Mouse (Mus musculus): Measurements from ENCODE around the gene Nek5. TPM values are rescaled to one million over a fixed set of nuclear protein-coding genes. Genes with fewer than 3 reads are reported as not detected.

The Nek5 gene
- total RNA-seq, 2 experiments from 2014 or later = 1.3 to 2.2 TPM

DNA sequence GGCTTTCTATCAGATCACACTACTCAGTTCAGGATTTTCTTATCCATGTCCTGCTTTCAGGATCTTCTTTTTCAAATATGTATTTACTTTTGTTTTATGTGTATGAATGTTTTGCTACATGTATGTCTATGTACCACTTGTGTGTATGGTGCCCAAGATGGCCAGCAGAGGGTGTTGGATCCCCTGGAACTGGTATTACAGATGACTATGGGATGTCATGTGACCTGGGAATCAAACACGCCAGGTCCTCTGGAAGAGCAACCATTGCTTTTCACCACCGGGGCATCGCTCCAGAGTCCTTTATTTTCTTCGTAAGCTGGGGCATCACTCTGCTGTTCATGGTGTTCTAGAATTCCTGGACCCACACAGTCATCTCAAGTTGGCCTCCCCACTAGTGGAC, 35.6 kb downstream of the Nek5 start:
- no peak for DNase-seq

DNA sequence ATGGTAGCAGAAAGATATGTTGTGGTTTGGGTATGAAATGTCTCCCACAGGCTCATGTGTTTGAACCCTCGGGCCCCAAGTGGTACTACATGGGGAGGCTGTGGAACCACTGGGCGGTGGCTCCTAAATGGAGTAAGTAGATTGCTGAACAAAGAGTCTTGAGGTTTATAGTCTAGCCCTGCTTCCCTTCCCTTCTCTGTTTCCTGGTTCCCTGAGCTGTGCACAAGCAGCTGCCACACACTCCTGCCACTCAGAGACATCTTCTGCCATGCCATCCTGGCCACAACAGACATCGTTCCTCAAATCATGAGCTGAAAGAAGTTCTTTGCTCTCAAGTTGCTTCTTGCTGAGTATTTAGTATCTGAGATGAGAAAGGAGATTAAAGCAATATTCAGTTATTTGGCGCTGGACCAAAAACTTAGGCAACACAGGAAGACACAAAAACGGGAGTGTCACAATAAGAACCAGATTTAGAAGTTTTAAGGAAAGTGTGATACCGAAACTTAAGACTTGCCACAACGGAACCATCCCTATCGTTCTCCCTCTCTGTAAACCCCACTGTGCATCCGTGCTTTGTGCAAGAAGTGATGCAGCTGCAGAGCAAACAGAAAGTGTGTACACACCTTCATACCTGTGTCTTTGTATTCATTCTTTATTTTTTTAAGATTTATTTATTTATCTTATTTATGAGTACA, 45.4 kb downstream of the Nek5 start:
- no peak for DNase-seq

- no peak for DNase-seq
These were observed 63.7 kb downstream of the Nek5 start for GRCm38 (mm10) chr8:22061126-22061525.

DNA sequence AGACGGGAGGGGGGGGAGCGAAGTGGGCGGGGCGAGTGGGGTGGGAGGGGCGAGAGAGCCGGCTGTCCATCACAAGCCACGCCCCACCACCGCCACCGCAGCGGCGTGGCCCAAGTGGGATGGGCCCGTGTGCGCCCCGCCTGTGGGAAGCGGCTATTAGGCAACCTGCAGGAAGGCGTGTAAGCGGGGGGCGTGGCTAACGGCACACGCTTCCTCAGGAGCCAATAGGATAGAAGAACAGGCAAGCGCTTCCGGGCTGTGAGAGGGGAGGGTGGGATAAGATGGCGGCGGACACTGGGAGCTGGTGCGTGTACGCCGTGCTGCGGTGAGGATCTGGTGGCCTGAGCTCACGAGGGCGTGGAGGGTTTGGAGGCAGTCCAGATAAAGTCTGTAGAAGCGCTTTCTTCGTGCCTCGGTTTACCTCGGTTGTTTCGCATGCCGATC, 64.4 kb downstream of the Nek5 start, which contains the start of gene Alg11:
Gene Alg11, plus strand, starts transcription at position 276 of the 444 bp plus-strand sequence.
- peak; percentile 97 for DNase-seq

DNA sequence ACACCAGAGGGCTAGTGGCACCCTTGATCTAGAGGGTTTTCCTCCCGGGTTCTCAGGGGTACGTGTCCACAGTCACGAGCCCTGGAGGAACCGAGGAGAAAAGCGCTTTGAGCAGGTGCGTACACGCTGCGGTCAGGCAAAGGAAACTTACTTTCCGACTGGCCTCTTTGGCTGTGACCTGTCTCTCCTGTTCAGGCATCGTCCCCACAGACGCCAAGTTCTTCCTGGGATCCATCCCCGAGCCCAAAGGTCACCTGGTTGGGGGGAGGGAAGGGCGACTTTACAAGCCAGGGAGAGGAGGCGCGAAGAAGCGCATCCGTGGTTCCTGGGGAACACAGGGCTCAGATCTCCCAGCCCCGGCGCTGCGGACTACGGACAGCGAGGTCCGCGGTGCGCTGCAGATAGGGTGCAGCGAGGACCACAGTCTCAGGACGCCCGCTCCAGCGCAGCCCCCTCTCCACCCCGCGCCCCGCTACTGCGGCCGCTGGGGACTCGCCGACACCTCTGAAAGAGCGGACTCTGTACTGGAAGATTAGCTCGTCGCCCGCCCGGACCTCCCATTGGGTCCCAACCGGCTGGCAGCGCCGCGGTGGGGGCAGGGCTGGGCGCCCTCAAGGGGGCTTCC, 64.9 kb downstream of the Nek5 start, which contains the start of gene Atp7b:
Gene Atp7b, minus strand, starts transcription at position 485 of the 625 bp plus-strand sequence.
- no peak for DNase-seq

- no peak for DNase-seq
These were observed 65.6 kb downstream of the Nek5 start for GRCm38 (mm10) chr8:22059153-22059738.

- no peak for DNase-seq
These were observed 66.5 kb downstream of the Nek5 start for GRCm38 (mm10) chr8:22058368-22058767.

DNA sequence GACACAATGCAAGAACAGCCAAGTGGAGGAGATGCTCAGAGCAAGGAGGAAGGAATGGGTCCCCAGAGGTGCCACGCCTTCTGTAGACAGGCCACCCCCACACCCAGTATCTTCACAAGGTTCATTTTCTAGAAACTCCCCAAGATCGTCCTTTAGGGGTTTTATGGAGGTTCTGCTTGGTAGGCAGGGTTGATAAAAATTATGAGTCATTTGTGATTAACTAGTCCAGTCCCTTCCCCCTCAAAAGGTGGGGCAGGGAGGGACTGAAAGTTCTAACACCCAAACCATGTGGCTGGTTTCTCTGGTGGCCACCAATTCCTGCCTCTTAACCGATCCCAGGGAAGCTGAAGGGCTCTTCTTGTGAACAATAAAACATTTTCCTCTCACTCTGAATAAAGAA, 68.0 kb downstream of the Nek5 start:
- no peak for DNase-seq

- DNase-seq = no peak
These were observed 69.4 kb downstream of the Nek5 start for GRCm38 (mm10) chr8:22055492-22055877.

GRCm38 (mm10) chr8:22054674-22055491, 70.0 kb downstream of the Nek5 start:
- peak; percentile 46 for DNase-seq

DNA sequence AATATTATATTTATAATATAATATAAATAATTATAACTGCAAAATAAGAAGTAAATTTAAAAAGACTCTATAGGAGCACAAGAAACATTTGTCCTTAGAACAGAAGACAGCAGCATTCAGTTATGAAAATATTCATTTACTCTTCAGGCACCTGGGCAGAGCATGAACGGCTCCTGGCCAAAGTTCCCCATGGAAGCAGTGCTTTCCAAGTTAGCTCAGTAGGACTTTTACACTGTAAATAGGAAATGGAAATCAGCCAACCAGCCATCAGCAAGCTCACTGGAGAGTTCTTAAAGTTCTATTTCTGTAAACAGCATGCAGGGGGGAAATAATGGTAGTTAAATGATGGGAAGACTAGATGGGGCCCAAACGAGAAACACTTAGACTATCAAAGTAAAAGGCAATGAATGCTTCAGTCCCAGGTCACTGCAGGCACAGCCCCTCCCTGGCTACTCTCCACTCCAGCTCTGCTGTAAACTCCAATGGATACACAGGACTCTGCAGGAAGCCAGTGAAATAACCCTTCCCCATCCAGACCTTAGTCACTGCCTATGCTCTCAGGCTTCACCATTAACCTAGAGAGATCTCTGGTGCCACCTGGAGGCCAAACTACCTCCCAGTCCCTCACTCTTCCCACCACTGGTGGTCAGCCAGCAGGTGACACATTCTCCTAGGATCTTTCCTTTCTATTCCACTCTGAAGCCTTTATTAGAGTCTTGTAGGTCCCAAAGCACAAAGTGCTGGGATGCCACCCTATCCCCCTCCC, 77.0 kb downstream of the Nek5 start:
- peak; percentile 67 for DNase-seq

- no peak for DNase-seq
These were observed 81.1 kb downstream of the Nek5 start for GRCm38 (mm10) chr8:22043706-22044105.

DNA sequence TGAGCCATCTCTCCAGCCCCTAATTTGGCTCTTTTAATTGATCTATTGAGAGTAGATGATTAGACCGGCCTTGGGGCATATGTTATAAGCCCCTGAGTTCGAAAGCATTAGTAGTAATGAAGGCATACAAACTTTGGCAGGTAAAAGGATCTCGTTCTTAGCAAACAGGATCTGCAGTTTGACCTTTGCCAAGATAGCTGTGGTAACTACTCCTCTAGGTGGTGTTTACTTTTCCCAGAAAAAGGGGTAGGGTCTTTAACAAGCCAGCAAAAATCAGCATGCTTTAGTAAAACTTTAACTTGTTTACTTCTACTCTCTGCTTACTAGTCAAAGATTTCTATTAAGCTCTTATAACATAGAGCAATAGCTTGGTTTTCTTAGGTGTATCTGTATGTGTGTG, 82.3 kb downstream of the Nek5 start:
- no peak for DNase-seq

DNA sequence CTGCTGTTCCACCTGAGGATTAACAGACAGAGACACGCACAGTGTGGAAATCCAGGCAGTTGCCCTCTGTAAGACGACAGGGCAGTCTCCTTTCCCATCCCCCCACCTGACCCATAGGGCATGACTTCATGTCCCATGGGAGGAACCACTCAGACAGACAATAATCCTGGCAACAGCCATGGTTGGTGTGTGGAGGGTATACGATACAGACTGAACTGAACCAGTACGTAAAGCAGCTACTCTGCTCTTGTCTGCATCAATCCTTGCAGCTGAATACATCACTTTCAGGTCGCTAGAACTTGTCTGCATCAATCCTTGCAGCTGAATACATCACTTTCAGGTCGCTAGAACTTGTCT, 84.7 kb downstream of the Nek5 start:
- no peak for DNase-seq

GRCm38 (mm10) chr8:22039468-22040152, 85.2 kb downstream of the Nek5 start:
- DNase-seq = no peak

DNA sequence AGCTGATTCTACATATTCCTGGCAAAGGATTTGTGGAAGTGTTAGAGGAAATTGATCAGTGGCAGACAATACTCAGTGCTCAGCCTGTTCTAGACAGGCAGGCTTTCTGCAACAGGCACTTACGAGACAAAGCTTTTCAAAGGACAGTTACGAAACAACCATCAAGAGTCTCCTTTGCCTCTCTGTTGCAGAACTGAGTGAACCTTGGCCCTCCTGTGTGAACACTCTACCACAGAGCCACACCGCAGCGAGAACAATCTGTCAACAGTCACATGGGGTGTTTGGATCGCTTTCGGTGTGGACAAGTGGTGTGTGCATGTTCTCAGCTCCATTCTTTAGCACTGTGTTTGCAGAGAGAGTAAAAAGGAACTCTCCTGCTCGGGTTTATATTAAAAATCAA, 87.8 kb downstream of the Nek5 start:
- DNase-seq = no peak

DNA sequence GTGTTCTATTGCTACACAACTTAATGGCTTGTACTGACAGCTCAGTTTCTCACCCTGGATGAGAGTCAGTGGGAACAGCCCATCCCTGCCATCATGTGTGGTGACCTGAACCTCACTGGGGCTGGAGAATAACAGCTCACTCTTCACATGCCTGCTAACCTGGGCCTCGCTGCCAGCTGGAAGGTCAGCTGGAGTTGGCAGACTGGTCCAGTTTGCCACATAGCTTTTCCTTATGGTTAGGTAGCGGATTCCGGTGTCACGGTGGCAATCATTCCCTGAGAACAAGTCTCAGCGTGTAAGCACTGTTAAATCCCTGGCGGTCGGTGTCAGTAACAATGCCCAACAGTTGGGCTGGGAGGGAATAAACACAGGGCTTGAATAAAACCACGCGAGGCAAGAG, 88.7 kb downstream of the Nek5 start:
- DNase-seq = no peak

GRCm38 (mm10) chr8:22030990-22031389, 93.9 kb downstream of the Nek5 start:
- no peak for DNase-seq

DNA sequence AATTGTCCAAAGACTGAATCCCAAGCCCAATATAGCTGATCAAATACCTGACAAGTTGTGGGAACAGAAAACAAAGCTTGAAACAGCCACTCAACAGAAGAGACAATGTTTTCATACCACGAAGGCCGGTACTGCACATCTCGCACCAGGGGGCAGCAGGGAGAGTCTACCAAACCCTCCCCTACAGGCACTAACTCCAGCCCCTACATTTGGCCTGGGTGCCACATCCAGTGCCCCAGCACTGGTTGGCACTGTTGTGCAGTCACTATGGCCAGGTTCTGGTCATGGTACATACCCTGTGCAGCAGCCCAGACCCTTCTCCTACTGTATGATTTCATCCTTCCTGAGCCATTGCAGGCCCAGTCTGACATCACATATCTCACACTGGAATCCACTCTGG, 95.9 kb downstream of the Nek5 start:
- no peak for DNase-seq

DNA sequence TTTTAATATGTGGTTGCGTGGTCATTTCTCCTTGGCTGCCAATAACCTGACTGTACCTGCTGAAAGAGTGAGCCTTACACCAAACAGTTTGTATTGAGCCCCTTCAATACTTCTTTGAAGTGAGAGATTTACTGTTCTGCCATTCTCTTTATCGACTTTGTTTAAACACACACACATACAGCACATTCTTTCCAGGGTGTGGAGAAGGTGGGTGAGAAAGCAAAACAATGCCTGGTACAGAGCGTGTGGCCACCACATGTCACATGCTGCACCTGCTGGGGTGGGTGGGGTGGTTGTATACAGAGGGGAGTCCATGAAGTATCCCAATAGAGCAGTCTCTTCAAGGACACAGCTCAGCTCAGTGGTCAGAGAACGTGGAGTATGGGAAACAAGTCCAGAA, 99.6 kb downstream of the Nek5 start:
- DNase-seq = no peak
